Mouse (Mus musculus) thymus, postnatal 36 days (tissue): ENCODE data around the gene Thbd.
A peak's percentile ranks its signal among the peaks of the same experiment; 100 is the strongest.

Experiments used
- DNase-seq, 2 experiments: peaks; one replicate each; pipeline ENCODE4 v3.0.0; 2022; ENCODE audit warnings: mixed read lengths in 2 of 2

Thbd gene

DNA sequence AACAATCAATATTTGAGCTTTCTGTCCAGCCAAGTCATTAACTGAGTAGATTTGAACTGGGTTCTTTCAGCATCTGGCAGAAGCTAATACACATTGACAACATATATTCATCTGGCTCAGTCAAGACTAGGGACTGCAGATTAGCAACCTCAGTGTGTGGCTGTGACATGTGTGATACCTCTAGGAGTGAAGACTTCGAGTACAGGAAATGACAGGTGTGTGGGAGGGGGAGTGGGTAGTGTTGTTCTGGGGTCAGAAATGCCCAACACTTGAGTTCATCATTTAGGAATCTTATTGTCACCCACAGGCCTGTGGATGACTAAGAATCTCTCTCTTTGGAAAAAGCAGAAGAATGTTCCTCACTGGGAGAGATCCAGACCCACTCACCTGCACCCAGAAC lies 13.1 kb upstream of the Thbd start:
- no peak for DNase-seq

DNA sequence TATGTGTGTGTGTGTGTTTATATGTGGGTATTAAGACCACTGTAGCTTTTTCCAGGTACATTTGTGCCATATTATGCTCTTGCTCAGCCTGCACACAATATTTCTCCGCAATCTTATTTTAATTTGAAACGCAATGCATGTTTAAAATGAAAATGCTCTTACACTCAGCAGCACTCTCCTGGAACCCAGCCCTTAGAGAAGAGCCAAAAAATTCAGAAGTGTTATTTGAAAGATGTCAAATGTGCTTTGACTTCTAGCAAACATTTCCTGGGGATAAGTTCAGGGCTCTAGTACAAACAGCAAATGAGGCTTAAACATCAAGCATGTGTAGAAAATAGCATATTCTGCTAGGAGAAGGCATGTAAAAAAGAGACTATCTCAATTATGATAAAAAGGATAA lies 11.8 kb upstream of the Thbd start:
- DNase-seq, result no peak

DNA sequence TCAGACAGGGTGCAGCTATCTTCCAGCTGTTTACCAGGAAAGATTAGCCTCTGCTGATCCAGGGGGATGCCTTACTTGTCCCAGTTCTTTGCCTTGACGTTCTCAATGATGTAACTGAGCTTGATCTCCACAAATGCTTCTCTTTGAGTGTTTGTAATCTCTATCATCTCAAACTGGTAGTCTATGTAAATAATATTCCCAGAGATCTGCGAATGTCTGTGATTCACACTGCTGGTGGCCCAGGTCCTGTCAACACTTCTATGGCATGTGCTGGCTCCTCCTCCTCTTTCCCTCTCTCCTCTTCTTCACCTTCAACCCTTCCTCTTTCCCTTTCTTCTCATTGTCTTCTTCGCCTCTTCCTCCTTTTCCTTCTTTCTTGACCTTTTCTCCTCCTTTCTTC lies 11.2 kb upstream of the Thbd start:
- no peak for DNase-seq

DNA sequence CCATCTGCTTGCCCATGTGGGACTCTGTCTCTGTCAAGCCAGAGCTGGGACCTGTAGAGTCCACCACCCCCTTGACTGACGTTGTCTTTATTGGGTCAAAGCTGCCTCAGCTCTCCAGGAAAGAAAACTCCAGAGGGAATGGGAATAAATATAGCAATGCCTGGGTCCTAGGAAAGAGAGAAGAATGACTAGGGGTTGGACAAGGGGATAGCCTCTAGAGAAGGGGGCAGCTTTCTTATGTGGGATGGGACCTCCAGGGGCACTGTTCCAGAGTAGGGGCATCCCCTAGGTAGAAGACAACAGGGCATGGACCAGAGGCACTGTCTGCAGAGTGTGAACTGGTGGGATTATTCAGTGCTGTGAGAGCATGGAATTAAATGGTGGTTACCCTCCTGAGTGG lies 1.8 kb upstream of the Thbd start:
- no peak for DNase-seq

DNA sequence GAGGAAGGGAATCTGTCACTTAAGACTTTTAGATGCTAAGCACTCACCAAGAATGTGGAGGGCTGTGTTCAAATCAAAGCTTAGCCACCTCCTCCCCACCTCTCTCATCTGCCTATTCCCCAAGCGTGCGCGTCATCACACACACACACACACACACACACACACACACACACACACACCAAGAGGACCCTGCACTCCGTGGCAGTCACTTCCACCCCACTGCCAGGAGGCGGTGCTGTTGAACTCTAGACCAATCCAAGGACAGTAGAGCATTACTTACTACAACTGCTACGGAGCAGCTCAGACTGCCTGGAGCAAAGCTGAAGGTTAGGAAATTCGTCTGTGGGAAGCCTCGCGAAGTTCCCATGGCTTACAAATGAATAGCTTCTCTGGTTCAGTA lies 1.2 kb upstream of the Thbd start:
- peak; percentile 67 to 73 for DNase-seq

DNA sequence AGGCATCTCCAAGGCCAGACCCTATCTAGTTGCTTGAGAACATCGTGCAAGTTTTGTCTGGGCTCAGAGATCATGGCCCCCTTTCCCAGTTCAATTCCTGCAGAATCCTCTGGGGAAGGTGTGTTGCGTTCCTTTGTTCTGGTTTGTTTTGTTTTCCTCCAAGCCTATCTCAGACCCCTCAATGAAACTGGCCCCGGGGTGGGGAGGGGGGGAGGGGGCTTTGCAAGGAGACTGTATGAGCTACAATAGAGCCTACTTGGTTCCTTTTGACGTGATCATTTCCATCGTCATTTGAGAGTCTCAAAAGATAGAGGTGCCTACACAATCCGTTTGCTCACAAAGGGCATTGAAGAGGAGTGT lies 753 bp upstream of the Thbd start:
- no peak for DNase-seq

DNA sequence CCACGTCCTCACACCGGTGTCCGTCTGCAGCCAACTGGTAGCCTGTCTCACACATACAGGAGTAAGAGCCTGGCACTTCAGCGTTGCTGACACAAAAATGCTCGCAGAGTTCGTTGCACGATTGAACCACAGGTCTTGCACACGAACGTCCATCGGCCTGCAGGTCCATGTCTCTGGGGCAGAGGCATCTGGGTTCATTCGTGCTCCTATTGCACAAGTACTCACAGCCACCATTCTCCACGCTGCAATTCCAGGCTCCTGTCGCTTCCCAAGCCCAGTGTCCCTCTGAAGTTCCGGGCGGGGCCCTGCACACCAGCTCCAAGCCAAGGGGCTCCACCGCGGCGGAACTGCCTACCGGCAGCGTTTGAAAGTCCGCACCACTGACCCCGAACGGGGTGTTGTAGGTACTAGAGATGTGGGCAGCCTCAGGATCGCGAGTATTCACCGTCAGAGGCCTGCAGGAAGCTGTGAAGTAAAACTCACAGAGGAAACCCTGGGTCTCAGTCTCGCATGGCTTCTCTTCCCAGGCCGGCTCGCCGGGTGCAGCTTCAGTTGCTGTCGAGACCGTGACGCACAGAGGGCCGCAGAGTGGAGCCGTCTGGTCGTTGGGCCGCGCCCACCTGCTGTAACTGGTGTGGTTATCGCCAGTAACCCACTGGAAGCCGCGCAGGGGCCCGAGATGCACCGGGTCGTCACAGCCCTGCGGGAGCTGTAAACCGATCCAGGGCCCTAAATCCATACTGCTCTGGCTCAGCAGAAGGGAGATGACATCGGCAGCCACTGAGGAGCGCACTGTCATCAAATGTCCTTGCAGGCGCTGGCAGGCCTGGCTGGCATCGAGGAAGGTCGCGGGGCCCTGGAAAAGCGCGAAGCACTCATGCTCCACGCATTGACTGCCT lies 768 bp downstream of the Thbd start:
- DNase-seq, result peak in 1 of 2 experiments; percentile 18

DNA sequence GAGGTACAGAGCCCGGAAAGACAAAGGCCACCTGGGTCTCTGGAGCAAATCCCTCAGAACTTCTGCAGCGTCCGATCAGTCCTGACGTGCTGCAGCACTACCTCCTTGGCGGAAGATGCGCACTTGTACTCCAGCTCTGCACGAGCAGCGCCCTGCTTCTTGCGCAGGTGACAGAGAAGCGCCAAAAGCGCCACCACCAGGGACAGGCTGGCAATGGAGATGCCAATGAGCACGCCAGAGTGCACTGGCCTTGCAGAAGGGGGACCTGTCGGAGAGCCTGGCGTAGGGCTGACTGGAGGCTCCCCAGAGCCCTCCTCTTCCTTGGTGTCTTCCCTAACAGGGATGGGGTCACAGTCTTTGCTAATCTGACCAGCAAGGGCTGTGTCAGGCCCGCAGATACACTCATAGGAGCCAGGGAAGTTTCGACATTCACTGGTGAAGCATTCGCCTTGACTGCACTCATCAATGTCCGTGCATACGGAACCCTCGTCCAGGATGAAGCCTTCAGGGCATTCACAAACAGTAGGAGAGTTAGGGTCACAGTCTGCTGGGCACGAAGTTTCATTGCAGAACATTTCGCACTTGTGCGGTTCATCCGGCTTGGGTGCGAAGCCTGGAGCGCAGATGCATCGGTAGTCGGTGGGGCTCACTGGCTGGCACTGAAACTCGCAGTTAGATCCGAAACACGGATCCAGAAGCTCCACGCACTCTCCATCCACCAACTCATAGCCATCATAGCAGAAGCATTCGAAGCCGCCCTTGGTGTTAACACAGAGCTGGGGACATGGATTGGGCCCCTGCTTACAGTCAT lies 1.6 kb downstream of the Thbd start:
- DNase-seq, result peak; percentile 30 to 56

DNA sequence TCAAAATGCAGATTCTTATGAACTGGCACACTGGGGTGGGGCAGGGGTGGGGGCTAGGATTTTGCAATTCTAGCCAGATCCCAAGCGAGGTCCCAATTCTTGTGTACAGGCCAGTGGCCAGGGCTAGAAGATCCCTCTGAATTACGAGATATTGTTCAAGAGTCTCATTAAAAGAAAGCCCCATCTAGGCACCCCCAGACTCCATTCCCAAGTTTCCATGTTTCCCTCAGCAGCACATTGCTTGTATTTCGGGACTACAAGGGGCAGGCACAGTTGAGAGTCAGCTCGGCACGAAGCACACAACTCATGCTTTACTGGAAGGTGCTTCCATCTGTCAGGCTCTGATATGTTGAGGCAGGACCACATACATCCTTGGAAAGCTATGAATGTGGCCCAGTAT lies 3.1 kb downstream of the Thbd start:
- no peak for DNase-seq

DNA sequence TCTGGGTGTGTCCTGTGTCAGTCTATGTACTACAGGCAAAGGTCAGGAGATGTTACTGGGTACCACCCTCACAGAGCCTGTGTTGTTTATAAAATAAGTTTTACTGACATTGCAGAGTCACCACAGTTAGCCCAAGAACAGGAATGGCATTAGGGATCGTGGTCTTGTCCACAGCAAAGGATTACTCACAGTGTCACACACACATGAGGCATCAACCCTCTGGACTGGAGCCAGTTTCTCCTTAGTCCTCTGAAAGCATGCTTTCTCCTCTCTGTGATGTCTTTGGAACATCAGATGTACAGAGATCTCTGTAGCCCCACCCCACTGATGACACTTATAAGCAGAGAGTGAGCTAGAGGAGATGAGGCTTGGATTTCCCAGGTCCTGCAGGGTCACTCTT lies 5.8 kb downstream of the Thbd start:
- DNase-seq, result no peak

DNA sequence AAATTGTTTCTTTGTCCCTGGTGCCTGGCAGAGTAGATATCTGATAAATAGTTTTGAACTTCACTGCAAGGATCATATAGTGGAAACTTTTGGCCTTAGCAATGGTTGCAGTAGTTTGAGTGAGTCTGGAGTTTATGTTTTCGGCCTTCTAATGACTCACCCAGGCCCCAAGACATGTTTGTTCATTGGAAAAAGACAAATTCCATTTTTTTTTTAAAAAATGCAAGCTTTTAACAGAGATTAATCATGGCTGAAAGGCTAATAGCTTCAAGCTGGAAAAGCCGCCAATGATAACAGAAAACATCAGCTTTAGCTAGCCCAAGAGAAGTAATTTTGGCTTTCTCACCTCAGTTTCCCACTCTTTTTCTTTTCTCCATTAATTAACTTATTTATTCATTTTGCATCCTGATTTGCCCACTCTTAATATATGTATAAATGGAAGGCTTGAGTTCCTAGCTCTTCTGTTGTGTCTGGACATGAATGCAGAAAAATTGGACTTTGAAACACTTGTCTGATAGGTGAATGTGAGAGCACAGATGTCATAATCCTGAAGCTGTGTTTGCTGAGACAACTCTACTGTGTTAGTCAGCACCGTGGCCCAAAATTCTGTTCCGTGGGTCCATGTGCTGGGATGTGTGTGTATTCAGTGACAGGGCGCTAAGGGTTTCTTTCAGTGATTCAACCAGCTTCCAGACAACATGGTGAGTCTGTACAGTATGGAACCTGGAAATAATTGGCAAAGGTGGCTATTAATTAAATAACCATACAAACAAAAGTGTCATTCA lies 8.9 kb downstream of the Thbd start:
- DNase-seq, result no peak

DNA sequence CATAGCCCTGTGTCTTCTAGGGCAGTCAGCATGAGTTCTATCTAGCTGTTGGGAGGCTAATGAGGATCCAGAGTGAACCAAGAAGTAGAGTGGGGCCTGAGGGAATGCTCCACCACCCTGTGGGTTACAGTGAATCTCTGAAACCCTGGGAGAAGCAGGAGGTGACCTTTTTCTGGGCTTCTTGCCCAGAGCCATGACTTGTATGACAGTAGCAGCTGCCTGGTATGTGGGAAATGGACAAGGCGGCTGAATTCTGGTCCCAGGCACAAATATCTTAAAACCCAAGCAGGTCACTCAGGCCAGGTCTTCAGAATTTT lies 10.2 kb downstream of the Thbd start:
- no peak for DNase-seq

DNA sequence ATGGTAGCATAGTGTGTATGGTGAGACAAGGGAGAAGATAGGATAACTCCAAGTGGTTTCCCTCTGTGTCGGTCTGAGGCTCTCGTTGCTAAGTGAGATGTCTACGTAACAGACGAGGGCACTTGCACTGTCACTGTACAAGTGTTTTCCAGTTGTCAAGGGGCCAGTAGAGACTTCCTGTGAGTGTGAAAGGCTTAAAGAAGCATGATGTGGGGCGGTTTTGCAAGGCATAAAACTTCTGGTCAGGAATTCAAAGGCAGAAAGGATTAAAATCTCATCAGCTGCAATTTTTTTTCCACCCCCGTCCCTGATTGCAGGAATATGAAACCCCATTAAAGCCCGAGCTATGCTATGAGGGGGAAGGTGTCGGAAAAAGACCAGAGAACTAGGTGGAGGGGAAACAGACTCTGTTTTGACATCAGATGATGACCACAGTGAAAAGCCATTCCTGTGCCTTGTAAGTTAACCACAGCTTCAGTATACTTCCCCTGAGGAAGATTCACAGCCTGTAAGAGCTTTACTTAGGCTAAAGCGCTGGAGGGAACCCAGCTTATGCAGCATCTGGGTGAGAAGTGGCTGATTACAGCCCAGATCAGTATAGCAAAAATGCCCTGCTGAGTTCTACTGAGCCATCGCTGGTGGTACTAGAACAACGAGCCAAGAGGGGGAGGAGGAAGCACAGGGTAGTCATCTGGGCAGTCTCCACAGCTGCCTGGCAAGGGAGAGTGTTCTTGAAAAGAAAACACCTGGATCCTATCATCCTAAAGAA lies 10.8 kb downstream of the Thbd start:
- DNase-seq, result no peak

DNA sequence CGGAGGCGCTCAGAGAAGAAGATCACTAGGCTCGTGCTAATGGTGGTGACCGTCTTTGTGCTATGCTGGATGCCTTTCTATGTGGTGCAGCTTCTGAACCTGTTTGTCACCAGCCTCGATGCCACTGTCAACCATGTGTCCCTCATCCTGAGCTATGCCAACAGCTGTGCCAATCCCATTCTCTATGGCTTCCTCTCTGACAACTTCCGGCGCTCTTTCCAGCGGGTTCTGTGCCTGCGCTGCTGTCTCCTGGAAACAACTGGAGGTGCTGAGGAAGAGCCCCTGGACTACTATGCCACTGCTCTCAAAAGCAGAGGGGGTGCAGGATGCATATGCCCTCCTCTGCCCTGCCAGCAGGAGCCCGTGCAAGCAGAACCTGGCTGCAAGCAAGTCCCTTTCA lies 11.8 kb downstream of the Thbd start:
- no peak for DNase-seq

DNA sequence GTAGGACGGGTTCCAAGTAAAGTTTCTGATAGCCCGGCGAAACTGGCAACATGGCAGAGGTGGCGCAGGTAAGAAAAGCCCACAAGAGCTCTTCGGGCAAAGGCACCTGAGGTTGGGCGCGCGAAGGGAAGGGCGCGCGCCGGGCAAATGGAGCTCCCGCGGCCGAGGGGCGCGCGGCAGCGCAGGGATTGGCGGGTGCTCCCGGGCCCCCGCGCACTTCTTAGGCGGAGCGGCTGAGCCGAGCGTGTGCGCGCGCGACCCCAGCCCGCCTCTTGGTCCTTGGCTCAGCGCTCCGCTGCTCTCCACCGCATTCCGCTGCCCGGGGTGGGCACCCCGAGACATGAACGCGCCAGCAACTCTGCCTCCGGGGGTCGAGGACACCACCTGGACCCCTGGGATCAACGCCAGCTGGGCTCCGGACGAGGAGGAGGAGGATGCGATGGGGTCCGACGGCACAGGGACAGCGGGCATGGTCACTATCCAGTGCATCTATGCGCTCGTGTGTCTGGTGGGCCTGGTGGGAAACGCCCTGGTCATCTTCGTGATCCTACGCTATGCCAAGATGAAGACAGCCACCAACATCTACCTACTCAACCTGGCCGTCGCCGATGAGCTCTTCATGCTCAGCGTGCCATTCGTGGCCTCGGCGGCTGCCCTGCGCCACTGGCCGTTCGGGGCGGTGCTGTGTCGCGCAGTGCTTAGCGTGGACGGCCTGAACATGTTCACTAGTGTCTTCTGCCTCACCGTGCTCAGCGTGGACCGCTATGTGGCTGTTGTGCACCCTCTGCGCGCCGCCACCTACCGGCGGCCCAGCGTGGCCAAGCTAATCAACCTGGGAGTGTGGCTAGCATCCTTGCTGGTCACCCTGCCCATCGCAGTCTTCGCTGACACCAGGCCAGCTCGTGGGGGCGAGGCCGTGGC lies 12.6 kb downstream of the Thbd start, which contains the start of gene Sstr4:
Gene Sstr4, plus strand, starts transcription at position 214 of the 921 bp plus-strand sequence.
- DNase-seq, result peak in 1 of 2 experiments; percentile 17

DNA sequence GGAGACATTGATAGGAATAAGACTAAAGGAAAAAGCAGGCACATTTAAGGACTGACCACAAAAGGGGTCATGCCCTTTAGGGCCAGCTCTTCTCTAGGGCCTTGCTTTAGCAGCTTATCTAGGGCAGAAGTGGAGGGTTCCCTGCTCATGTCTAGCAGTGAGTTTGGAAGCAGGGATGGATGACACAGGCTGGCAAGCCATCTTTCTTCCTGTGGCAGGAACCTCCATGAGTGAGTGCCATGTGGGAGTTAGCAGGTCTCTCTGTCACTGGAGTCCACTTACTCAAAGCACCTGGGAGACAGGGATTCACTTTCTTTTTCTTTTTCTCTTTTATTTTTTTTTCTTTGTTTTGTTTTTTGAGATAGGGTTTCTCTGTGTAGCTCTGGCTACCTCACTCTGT lies 14.1 kb downstream of the Thbd start:
- DNase-seq, result no peak

DNA sequence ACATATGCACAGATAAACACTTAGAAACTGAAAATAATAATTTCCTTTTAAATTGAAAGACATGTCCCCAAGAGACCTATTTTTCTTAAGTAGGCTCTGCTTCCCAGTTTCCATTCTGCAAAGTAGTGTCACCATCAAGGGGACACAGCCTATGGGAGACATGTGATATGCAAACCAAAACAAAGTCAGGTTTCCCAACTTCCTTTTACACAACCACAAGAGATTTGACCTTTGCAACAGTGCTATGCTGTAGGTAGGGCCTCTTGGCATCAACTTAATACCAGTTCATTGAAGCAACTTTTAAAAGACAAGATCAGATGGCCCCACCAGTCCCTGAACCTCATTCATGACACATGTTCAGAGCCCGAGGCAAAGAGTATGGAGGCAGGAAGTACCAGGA lies 14.8 kb downstream of the Thbd start:
- no peak for DNase-seq

DNA sequence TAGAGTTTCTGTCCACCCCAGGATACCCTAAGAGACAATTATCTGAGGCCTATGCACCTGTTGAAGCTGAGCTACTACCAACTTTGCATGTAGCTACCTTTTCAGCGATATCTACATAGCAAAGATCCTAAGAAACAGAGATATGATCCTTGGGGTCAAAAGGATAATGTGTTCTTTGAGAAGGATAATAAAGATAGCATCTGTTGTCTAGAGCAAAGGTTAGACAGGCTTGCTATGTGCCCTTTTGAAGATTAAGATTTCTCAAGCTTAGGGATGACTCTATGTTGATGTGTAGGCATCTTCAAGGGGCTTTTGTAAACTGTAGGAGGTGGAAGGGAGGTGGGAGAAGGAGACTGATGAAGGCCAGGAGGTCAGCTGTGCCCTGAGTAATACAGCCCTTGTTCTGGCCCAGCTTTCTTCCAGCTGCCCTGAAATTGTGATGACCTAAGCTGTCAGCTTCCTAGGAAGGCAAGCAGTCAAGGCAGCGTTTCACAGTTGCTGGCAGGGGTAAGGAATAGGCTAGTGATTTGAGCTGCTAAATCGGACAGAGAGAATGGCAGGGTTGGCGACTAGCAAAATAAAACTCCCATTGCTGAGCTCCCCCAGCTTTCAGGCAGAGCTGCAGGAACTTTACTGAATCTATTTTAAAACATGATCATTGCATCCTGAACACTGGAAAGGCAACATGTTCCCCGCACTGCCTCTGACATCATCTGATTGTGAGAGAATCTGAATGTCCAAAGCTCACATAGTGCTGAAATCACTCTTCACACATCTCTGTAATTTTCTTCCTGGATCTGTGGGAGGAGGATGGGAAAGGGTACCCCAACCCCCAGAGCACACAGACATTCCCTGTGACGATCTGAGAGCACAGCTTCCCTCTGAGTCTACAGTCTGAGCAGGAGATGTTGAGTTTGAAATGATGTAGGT lies 20.1 kb downstream of the Thbd start:
- no peak for DNase-seq

DNA sequence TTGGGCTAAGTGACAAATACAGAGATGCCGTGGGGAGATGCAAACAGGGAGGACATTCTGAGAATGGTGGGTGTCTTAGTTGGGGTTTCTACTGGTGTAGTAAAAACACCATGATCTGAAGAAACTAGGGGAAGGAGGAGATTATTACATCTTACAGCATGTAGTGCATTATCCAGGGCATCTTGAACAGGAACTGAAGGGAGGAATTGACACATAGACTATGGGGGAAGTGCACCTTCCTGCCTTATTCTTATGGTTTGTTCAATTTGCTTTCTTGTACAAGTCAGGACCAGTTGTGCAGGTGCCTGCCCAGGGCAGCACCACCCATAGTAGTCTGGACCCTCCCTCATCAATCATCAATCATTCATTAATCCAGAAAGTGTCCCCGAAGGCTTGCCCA lies 21.1 kb downstream of the Thbd start:
- DNase-seq, result no peak

DNA sequence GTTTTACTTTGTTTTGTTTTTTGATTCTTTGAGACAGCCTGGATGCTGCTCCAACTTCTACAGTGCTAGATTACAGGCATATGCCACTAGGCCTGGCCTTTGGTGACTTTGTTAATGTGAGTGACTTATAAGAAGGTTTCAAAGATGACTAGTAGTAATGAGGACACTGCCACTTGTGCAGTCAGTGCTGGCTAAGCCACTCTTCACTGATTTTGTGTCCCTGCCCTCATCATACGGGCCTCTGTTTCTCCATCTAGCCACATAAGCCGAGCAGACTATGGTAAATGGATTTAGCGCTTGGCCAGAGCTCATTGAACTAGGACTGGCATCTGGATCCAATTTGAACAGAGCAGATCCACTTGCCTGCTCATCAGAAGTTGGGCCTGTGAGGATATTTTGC lies 21.5 kb downstream of the Thbd start:
- DNase-seq, result no peak
